Mouse (Mus musculus): Measurements from ENCODE around the gene Muc3.
"Not testable (repeated sequence)": the region's sequence is repeated elsewhere in the genome, so short reads cannot be mapped to it uniquely, and the experiment has no call there.

The Muc3 gene

GRCm38 (mm10) chr5:137149272-137149882 is at the start of gene Muc3:
Gene Muc3 (minus strand): TSS chr5:137149322.
- DNase-seq (ENCODE audit: low read depth, low spot score): not testable (repeated sequence)

- DNase-seq (ENCODE audit: low read depth, low spot score): no peak
Observed at GRCm38 (mm10) chr5:137194488-137195120, 45.5 kb upstream of the Muc3 start.

GRCm38 (mm10) chr5:137193279-137193952 is 44.3 kb upstream of the Muc3 start:
- no peak for DNase-seq (ENCODE audit: low read depth, low spot score)

- DNase-seq (ENCODE audit: low read depth, low spot score): peak; percentile 29
Observed at GRCm38 (mm10) chr5:137189326-137189725, 40.2 kb upstream of the Muc3 start.

- peak; percentile 36 for DNase-seq (ENCODE audit: low read depth, low spot score)
Observed at GRCm38 (mm10) chr5:137185362-137185761, 36.2 kb upstream of the Muc3 start.

GRCm38 (mm10) chr5:137179646-137180374 is 30.7 kb upstream of the Muc3 start:
- peak; percentile 76 for DNase-seq (ENCODE audit: low read depth, low spot score)

- no peak for DNase-seq (ENCODE audit: low read depth, low spot score)
Observed at GRCm38 (mm10) chr5:137173967-137174366, 24.8 kb upstream of the Muc3 start.

- no peak for DNase-seq (ENCODE audit: low read depth, low spot score)
Observed at GRCm38 (mm10) chr5:137172591-137172990, 23.5 kb upstream of the Muc3 start.

- no peak for DNase-seq (ENCODE audit: low read depth, low spot score)
Observed at GRCm38 (mm10) chr5:137171478-137171877, 22.4 kb upstream of the Muc3 start.

- no peak for DNase-seq (ENCODE audit: low read depth, low spot score)
Observed at GRCm38 (mm10) chr5:137170836-137171380, 21.8 kb upstream of the Muc3 start.

- no peak for DNase-seq (ENCODE audit: low read depth, low spot score)
Observed at GRCm38 (mm10) chr5:137167539-137167938, 18.4 kb upstream of the Muc3 start.

GRCm38 (mm10) chr5:137166012-137166411 is 16.9 kb upstream of the Muc3 start:
- no peak for DNase-seq (ENCODE audit: low read depth, low spot score)

- DNase-seq (ENCODE audit: low read depth, low spot score): no peak
Observed at GRCm38 (mm10) chr5:137161853-137162252, 12.7 kb upstream of the Muc3 start.

- DNase-seq (ENCODE audit: low read depth, low spot score): peak; percentile 35
Observed at GRCm38 (mm10) chr5:137159461-137159860, 10.3 kb upstream of the Muc3 start.

- DNase-seq (ENCODE audit: low read depth, low spot score): no peak
Observed at GRCm38 (mm10) chr5:137153289-137153688, 4.2 kb upstream of the Muc3 start.

GRCm38 (mm10) chr5:137152623-137153022 is 3.5 kb upstream of the Muc3 start:
- DNase-seq (ENCODE audit: low read depth, low spot score): no peak

- DNase-seq (ENCODE audit: low read depth, low spot score): no peak
Observed at GRCm38 (mm10) chr5:137140836-137141235, 8.3 kb downstream of the Muc3 start.

- no peak for DNase-seq (ENCODE audit: low read depth, low spot score)
Observed at GRCm38 (mm10) chr5:137138977-137139376, 10.1 kb downstream of the Muc3 start.

GRCm38 (mm10) chr5:137134959-137135358 is 14.2 kb downstream of the Muc3 start:
- no peak for DNase-seq (ENCODE audit: low read depth, low spot score)

GRCm38 (mm10) chr5:137131490-137131889 is 17.6 kb downstream of the Muc3 start:
- DNase-seq (ENCODE audit: low read depth, low spot score): peak; percentile 82

GRCm38 (mm10) chr5:137129281-137129680 is 19.8 kb downstream of the Muc3 start:
- DNase-seq (ENCODE audit: low read depth, low spot score): no peak

GRCm38 (mm10) chr5:137123516-137123915 is 25.6 kb downstream of the Muc3 start:
- no peak for DNase-seq (ENCODE audit: low read depth, low spot score)
